Comparison of ENCODE assay signal across 15 mouse cellular contexts in genomic region chr7:111263302-111263701, GRCm38 (mm10).
A peak's percentile ranks its signal among the peaks of the same experiment; 100 is the strongest.
DNase-seq lines count a peak whose midpoint lies in the region; ATAC-seq and TF ChIP-seq lines count a peak whose summit lies in the region.
"Had no signal": no experiment of that assay in that cellular context is flagged by ENCODE, and none has a peak within 500 bp of the region (broad histone marks: within the 10 kb centered on the region; RNA-seq: fewer than 3 reads in every experiment).

No protein-coding gene starts in this region.

- no peaks in the 10 kb centered on the region for H3K36me3 ChIP-seq in hindbrain, postnatal 0 days (ENCODE audit: insufficient read depth, low read length)
- H3K36me3 ChIP-seq in hindbrain, embryonic 16.5 days (ENCODE audit: control insufficient read depth, insufficient read depth, low read length): no peaks in the 10 kb centered on the region
- no peaks in the 10 kb centered on the region for H3K36me3 ChIP-seq in midbrain, postnatal 0 days (ENCODE audit: insufficient read depth, low read length)
- no peaks in the 10 kb centered on the region for H3K36me3 ChIP-seq in midbrain, embryonic 14.5 days (ENCODE audit: control insufficient read depth, insufficient read depth, low read length)
- no peaks in the 10 kb centered on the region for H3K36me3 ChIP-seq in stomach, postnatal 0 days (ENCODE audit: control insufficient read depth, insufficient read depth, low read length)
- H3K36me3 ChIP-seq: embryonic facial prominence, embryonic 15.5 days; limb, embryonic 10.5 days; lung, embryonic 15.5 days had no signal

- no peak overlapping the region for H3K4me3 ChIP-seq in hindbrain, postnatal 0 days (ENCODE audit: low read length)
- no peak overlapping the region for H3K4me3 ChIP-seq in hindbrain, embryonic 16.5 days (ENCODE audit: low read length)
- no peak overlapping the region for H3K4me3 ChIP-seq in midbrain, postnatal 0 days (ENCODE audit: low read depth, low read length)
- H3K4me3 ChIP-seq in midbrain, embryonic 14.5 days (replicated peaks; ENCODE audit: low read depth, low read length): no peak overlapping the region
- no peak overlapping the region for H3K4me3 ChIP-seq in stomach, postnatal 0 days (ENCODE audit: low read depth, low read length)
- H3K4me3 ChIP-seq: embryonic facial prominence, embryonic 15.5 days; limb, embryonic 10.5 days; lung, embryonic 15.5 days had no signal

- H3K4me1 ChIP-seq in hindbrain, postnatal 0 days (ENCODE audit: insufficient read depth, low read length): no peaks in the 10 kb centered on the region
- H3K4me1 ChIP-seq in hindbrain, embryonic 16.5 days (ENCODE audit: control insufficient read depth, insufficient read depth, low read depth, low read length): no peaks in the 10 kb centered on the region
- no peaks in the 10 kb centered on the region for H3K4me1 ChIP-seq in midbrain, postnatal 0 days (ENCODE audit: insufficient read depth, low read length)
- H3K4me1 ChIP-seq in midbrain, embryonic 14.5 days (ENCODE audit: control insufficient read depth, insufficient read depth, low read length): no peaks in the 10 kb centered on the region
- H3K4me1 ChIP-seq in stomach, postnatal 0 days (replicated peaks; ENCODE audit: control insufficient read depth, insufficient read depth): no peaks in the 10 kb centered on the region; the same call in 1 of the 2 replicates
- H3K4me1 ChIP-seq: limb, embryonic 10.5 days had no signal

- no peak overlapping the region for H3K9ac ChIP-seq in hindbrain, postnatal 0 days (replicated peaks; ENCODE audit: low read length)
- H3K9ac ChIP-seq in hindbrain, embryonic 16.5 days (ENCODE audit: low read depth, low read length): no peak overlapping the region
- no peak overlapping the region for H3K9ac ChIP-seq in midbrain, postnatal 0 days (replicated peaks; ENCODE audit: low read length, poor library complexity, severe bottlenecking)
- H3K9ac ChIP-seq in midbrain, embryonic 14.5 days (replicated peaks; ENCODE audit: low read length): no peak overlapping the region
- no peak overlapping the region for H3K9ac ChIP-seq in stomach, postnatal 0 days (ENCODE audit: low read length)
- H3K9ac ChIP-seq: embryonic facial prominence, embryonic 15.5 days; lung, embryonic 15.5 days had no signal

- H3K27me3 ChIP-seq in hindbrain, postnatal 0 days (ENCODE audit: insufficient read depth, low read length): no peaks in the 10 kb centered on the region
- no peaks in the 10 kb centered on the region for H3K27me3 ChIP-seq in hindbrain, embryonic 16.5 days (replicated peaks; ENCODE audit: control insufficient read depth, insufficient read depth, low read length)
- no peaks in the 10 kb centered on the region for H3K27me3 ChIP-seq in midbrain, postnatal 0 days (ENCODE audit: insufficient read depth, low read length)
- H3K27me3 ChIP-seq in midbrain, embryonic 14.5 days (ENCODE audit: control insufficient read depth, insufficient read depth, low read length): no peaks in the 10 kb centered on the region
- no peaks in the 10 kb centered on the region for H3K27me3 ChIP-seq in stomach, postnatal 0 days (ENCODE audit: control insufficient read depth, insufficient read depth, low read length)
- H3K27me3 ChIP-seq: embryonic facial prominence, embryonic 15.5 days; lung, embryonic 15.5 days had no signal

- WGBS in hindbrain, postnatal 0 days: 77% methylated on average over 1 of the region's 1 CpGs
- WGBS in hindbrain, embryonic 16.5 days: 89% methylated on average over 1 of the region's 1 CpGs
- 71% methylated on average over 1 of the region's 1 CpGs for WGBS in midbrain, postnatal 0 days
- 89% methylated on average over 1 of the region's 1 CpGs for WGBS in midbrain, embryonic 14.5 days
- WGBS in stomach, postnatal 0 days: 63% methylated on average over 1 of the region's 1 CpGs

- no peaks in the 10 kb centered on the region for H3K9me3 ChIP-seq in hindbrain, postnatal 0 days (ENCODE audit: low read length)
- no peaks in the 10 kb centered on the region for H3K9me3 ChIP-seq in hindbrain, embryonic 16.5 days (ENCODE audit: control insufficient read depth, low read length)
- H3K9me3 ChIP-seq in midbrain, postnatal 0 days (ENCODE audit: low read length): no peaks in the 10 kb centered on the region
- no peaks in the 10 kb centered on the region for H3K9me3 ChIP-seq in midbrain, embryonic 14.5 days (ENCODE audit: control insufficient read depth, low read length)
- no peaks in the 10 kb centered on the region for H3K9me3 ChIP-seq in stomach, postnatal 0 days (ENCODE audit: control insufficient read depth, low read length)
- H3K9me3 ChIP-seq: embryonic facial prominence, embryonic 15.5 days; limb, embryonic 10.5 days; lung, embryonic 15.5 days had no signal

- TF ChIP-seq EP300 in stomach, postnatal 0 days (optimal IDR thresholded peaks at IDR 0.05): no peak

- H3K27ac ChIP-seq in hindbrain, postnatal 0 days: no peak overlapping the region
- H3K27ac ChIP-seq in hindbrain, embryonic 16.5 days (ENCODE audit: low read depth, low read length): no peak overlapping the region
- H3K27ac ChIP-seq in midbrain, postnatal 0 days (ENCODE audit: low read depth, low read length): no peak overlapping the region
- no peak overlapping the region for H3K27ac ChIP-seq in midbrain, embryonic 14.5 days (replicated peaks; ENCODE audit: low read depth, low read length)
- no peak overlapping the region for H3K27ac ChIP-seq in stomach, postnatal 0 days (replicated peaks)
- H3K27ac ChIP-seq: embryonic facial prominence, embryonic 15.5 days; limb, embryonic 10.5 days; lung, embryonic 15.5 days had no signal

- ATAC-seq in hindbrain, postnatal 0 days: no peak
- ATAC-seq in hindbrain, embryonic 16.5 days: no peak
- ATAC-seq in midbrain, postnatal 0 days (ENCODE audit: low FRiP score): no peak
- no peak for ATAC-seq in midbrain, embryonic 14.5 days (ENCODE audit: low FRiP score, low TSS enrichment)
- ATAC-seq in stomach, postnatal 0 days (ENCODE audit: low FRiP score, low TSS enrichment): no peak
- no peak for ATAC-seq in cerebellum, adult (ENCODE audit: insufficient number of reproducible peaks, low FRiP score, low TSS enrichment)
- ATAC-seq: midbrain, embryonic 16.5 days had no signal

- no peak for DNase-seq in hindbrain, postnatal 0 days (ENCODE audit: low spot score)
- DNase-seq in midbrain, postnatal 0 days (ENCODE audit: low spot score): no peak
- DNase-seq in midbrain, embryonic 14.5 days: no peak
- DNase-seq in R1 (ENCODE audit: low read depth, low spot score): peak; percentile 48
- no peak for DNase-seq in stomach, postnatal 0 days (ENCODE audit: low spot score)
- DNase-seq in layer of hippocampus, postnatal 36 days: no peak
- DNase-seq: cerebellum, postnatal 25 days; layer of hippocampus, adult 9-11 months; right cerebral cortex, postnatal 4 days had no signal

- TF ChIP-seq CTCF in hindbrain, postnatal 0 days (IDR thresholded peaks at IDR 0.05; ENCODE audit: low read depth): peak; percentile 27
- peak; percentile 53 for TF ChIP-seq CTCF in midbrain, postnatal 0 days (IDR thresholded peaks at IDR 0.05)
- peak; percentile 57 for TF ChIP-seq CTCF in stomach, postnatal 0 days (IDR thresholded peaks at IDR 0.05; ENCODE audit: low read depth)

- H3K4me2 ChIP-seq in hindbrain, postnatal 0 days (ENCODE audit: low read depth, low read length): no peak overlapping the region
- no peak overlapping the region for H3K4me2 ChIP-seq in hindbrain, embryonic 16.5 days (ENCODE audit: low read length)
- no peak overlapping the region for H3K4me2 ChIP-seq in midbrain, postnatal 0 days (ENCODE audit: low read depth, low read length, poor library complexity, severe bottlenecking)
- H3K4me2 ChIP-seq in midbrain, embryonic 14.5 days (ENCODE audit: low read length): no peak overlapping the region
- no peak overlapping the region for H3K4me2 ChIP-seq in stomach, postnatal 0 days (replicated peaks; ENCODE audit: low read depth)
- H3K4me2 ChIP-seq: embryonic facial prominence, embryonic 15.5 days; lung, embryonic 15.5 days had no signal
